Mouse (Mus musculus) midbrain, postnatal 0 days (tissue): ENCODE measurements at regions not wholly inside any gene's neighbourhood (a gene's known extent, or its start where the extent isn't known, plus 50 kb on each side); places are given as distances from the start of the nearest gene placed in this dataset.

Source experiments
- ATAC-seq: fragments of 200-750 bp; cut with Nextera tagmentation; 2 replicates; pipeline ENCODE4 v1.8.0; 2017; ENCODE audit warnings: moderate number of reproducible peaks, mild to moderate bottlenecking, moderate TSS enrichment, moderate library complexity; ENCODE audit not compliant: low FRiP score
- DNase-seq: peaks from one replicate; pipeline ENCODE4 v3.0.0-alpha.2; 2015; ENCODE audit warnings: low spot score
- H3K27ac ChIP-seq: fragments of 300-500 bp; sonication (generic); 2 replicates; pipeline ENCODE4 v1.5.1; 2014; ENCODE audit warnings: low read depth, mild to moderate bottlenecking, low read length, mixed read lengths
- H3K27me3 ChIP-seq: fragments of 300-500 bp; sonication (generic); 2 replicates; pipeline ENCODE4 v1.6.1; 2014; ENCODE audit warnings: low read length, control low read depth, mixed read lengths; ENCODE audit not compliant: insufficient read depth
- H3K36me3 ChIP-seq: fragments of 300-500 bp; sonication (generic); 2 replicates; pipeline ENCODE4 v1.6.1; 2014; ENCODE audit warnings: low read length, control low read depth, mixed read lengths; ENCODE audit not compliant: insufficient read depth
- H3K4me1 ChIP-seq: fragments of 300-500 bp; sonication (generic); 2 replicates; pipeline ENCODE4 v1.6.1; 2014; ENCODE audit warnings: mild to moderate bottlenecking, control low read depth, antibody characterized with exemption, low read length, mixed read lengths; ENCODE audit not compliant: insufficient read depth
- H3K4me2 ChIP-seq: fragments of 300-500 bp; sonication (generic); 2 replicates; pipeline ENCODE4 v1.6.1; 2014; ENCODE audit warnings: low read depth, mild to moderate bottlenecking, low read length, mixed read lengths; ENCODE audit not compliant: poor library complexity, severe bottlenecking
- H3K4me3 ChIP-seq: fragments of 300-500 bp; sonication (generic); 2 replicates; pipeline ENCODE4 v1.5.1; 2014; ENCODE audit warnings: low read depth, mild to moderate bottlenecking, low read length, moderate library complexity
- H3K9ac ChIP-seq: fragments of 300-500 bp; sonication (generic); replicated peaks from 2 replicates; pipeline ENCODE4 v1.6.1; 2014; ENCODE audit warnings: mild to moderate bottlenecking, low read length, moderate library complexity, mixed read lengths; ENCODE audit not compliant: poor library complexity, severe bottlenecking
- H3K9me3 ChIP-seq: fragments of 300-500 bp; sonication (generic); 2 replicates; pipeline ENCODE4 v1.6.1; 2016; ENCODE audit warnings: low read length, control low read depth
- CTCF ChIP-seq: IDR thresholded peaks from 2 replicates; pipeline ENCODE4 v1.5.1; 2016; ENCODE audit warnings: antibody characterized with exemption, mild to moderate bottlenecking
- WGBS: fragments of 180-500 bp; shearing (Covaris S2); extraction: QIAGEN DNeasy Blood & Tissue Kit; methylation state at CpG from one replicate; pipeline ENCODE4 v1.1.7; 2014; 5-methylcytosine and 5-hydroxymethylcytosine counted together

- H3K4me1 ChIP-seq, result no peaks in the 10 kb centered on the region
- 97% methylated on average over 1 of the region's 1 CpGs for WGBS
- no peak overlapping the region for H3K27ac ChIP-seq
- DNase-seq, result no peak
- TF ChIP-seq CTCF, result no peak
- no peak overlapping the region for H3K9ac ChIP-seq
- H3K4me3 ChIP-seq, result no peak overlapping the region
- ATAC-seq, result no peak
- H3K9me3 ChIP-seq, result no peaks in the 10 kb centered on the region
- no peak overlapping the region for H3K4me2 ChIP-seq
- no peaks in the 10 kb centered on the region for H3K27me3 ChIP-seq
- no peaks in the 10 kb centered on the region for H3K36me3 ChIP-seq
These were observed 119.8 kb downstream of the Tbr1 start for GRCm38 (mm10) chr2:61922496-61922895.

- ATAC-seq (no peak), DNase-seq (no peak)
- 87% methylated on average over 2 of the region's 2 CpGs for WGBS
- Histone ChIP-seq H3K36me3 (no peaks in the 10 kb centered on the region), H3K9ac (no peak overlapping the region), H3K4me2 (no peak overlapping the region), H3K4me1 (no peaks in the 10 kb centered on the region), H3K4me3 (no peak overlapping the region), H3K9me3 (no peaks in the 10 kb centered on the region), H3K27ac (no peak overlapping the region), H3K27me3 (no peaks in the 10 kb centered on the region)
- no peak for TF ChIP-seq CTCF
These were observed 108.0 kb upstream of the Slc4a10 start for GRCm38 (mm10) chr2:61938296-61938695.

- no peak overlapping the region for H3K4me3 ChIP-seq
- DNase-seq (no peak), ATAC-seq (no peak)
- no peak for TF ChIP-seq CTCF
- H3K36me3 ChIP-seq, result no peaks in the 10 kb centered on the region
- H3K9ac ChIP-seq, result no peak overlapping the region
- H3K4me1 ChIP-seq, result no peaks in the 10 kb centered on the region
- H3K9me3 ChIP-seq, result no peaks in the 10 kb centered on the region
- H3K4me2 ChIP-seq, result no peak overlapping the region
- no peak overlapping the region for H3K27ac ChIP-seq
- no peaks in the 10 kb centered on the region for H3K27me3 ChIP-seq
- WGBS, result 97% methylated on average over 2 of the region's 2 CpGs
These were observed 80.3 kb upstream of the Slc4a10 start for GRCm38 (mm10) chr2:61965916-61966315.

GRCm38 (mm10) chr2:61967724-61968123 is 78.5 kb upstream of the Slc4a10 start:
- no peak for ATAC-seq
- Histone ChIP-seq H3K4me2 (no peak overlapping the region), H3K4me3 (no peak overlapping the region), H3K9ac (no peak overlapping the region), H3K27me3 (no peaks in the 10 kb centered on the region), H3K36me3 (no peaks in the 10 kb centered on the region), H3K4me1 (no peaks in the 10 kb centered on the region), H3K9me3 (0 out of 2 replicates have a peak, but pooled peaks cover 3% of the 10 kb centered on the region), H3K27ac (no peak overlapping the region)
- peak; percentile 55 for DNase-seq
- TF ChIP-seq CTCF, result peak; percentile 71
- 6% methylated on average over 2 of the region's 2 CpGs for WGBS

GRCm38 (mm10) chr2:61970029-61970428 is 76.2 kb upstream of the Slc4a10 start:
- Histone ChIP-seq H3K4me3 (no peak overlapping the region), H3K36me3 (no peaks in the 10 kb centered on the region), H3K4me2 (no peak overlapping the region), H3K4me1 (no peaks in the 10 kb centered on the region), H3K27ac (no peak overlapping the region), H3K9ac (no peak overlapping the region), H3K9me3 (0 out of 2 replicates have a peak, but pooled peaks cover 3% of the 10 kb centered on the region), H3K27me3 (no peaks in the 10 kb centered on the region)
- 49% methylated on average over 2 of the region's 2 CpGs for WGBS
- DNase-seq (no peak), ATAC-seq (no peak)
- no peak for TF ChIP-seq CTCF

GRCm38 (mm10) chr2:61984771-61985170 is 61.5 kb upstream of the Slc4a10 start:
- 64% methylated on average over 3 of the region's 3 CpGs for WGBS
- no peak overlapping the region for H3K4me2 ChIP-seq

More at GRCm38 (mm10) chr2:61984771-61985170, 61.5 kb upstream of the Slc4a10 start:
- ATAC-seq (no peak), DNase-seq (no peak)
- no peaks in the 10 kb centered on the region for H3K9me3 ChIP-seq
- TF ChIP-seq CTCF, result 0 out of 2 replicates have a peak, but pooled peaks have one; percentile 5
- H3K36me3 ChIP-seq, result no peaks in the 10 kb centered on the region
- no peaks in the 10 kb centered on the region for H3K4me1 ChIP-seq
- H3K4me3 ChIP-seq, result no peak overlapping the region
- H3K9ac ChIP-seq, result no peak overlapping the region
- no peak overlapping the region for H3K27ac ChIP-seq
- H3K27me3 ChIP-seq, result no peaks in the 10 kb centered on the region
